Mouse (Mus musculus) liver, embryonic 14.5 days (tissue): ENCODE data around the gene Atp6v0e. TPM values are rescaled to one million over a fixed set of nuclear protein-coding genes. Genes with fewer than 3 reads are reported as not detected.

Experiments
- ATAC-seq: fragments of 200-750 bp; cut with Nextera tagmentation; 2 replicates; pipeline ENCODE4 v1.8.0; 2017; ENCODE audit warnings: moderate number of reproducible peaks, mild to moderate bottlenecking, moderate library complexity; ENCODE audit not compliant: insufficient read depth
- DNase-seq, 3 experiments: peaks; one replicate each; pipeline ENCODE4 v3.0.0-alpha.2; 2012 to 2013; ENCODE audit warnings: low read depth in 3 of 3, low spot score in 3 of 3
- H3K27ac ChIP-seq: fragments of 300-500 bp; sonication (generic); 2 replicates; pipeline ENCODE4 v1.5.1; 2014; ENCODE audit warnings: moderate library complexity, mild to moderate bottlenecking, control low read depth, inconsistent platforms
- H3K27me3 ChIP-seq: fragments of 300-500 bp; sonication (generic); 2 replicates; pipeline ENCODE4 v1.6.1; 2014; ENCODE audit warnings: mild to moderate bottlenecking, low read length, moderate library complexity; ENCODE audit not compliant: control insufficient read depth, insufficient read depth
- H3K36me3 ChIP-seq: fragments of 300-500 bp; sonication (generic); replicated peaks from 2 replicates; pipeline ENCODE4 v1.6.1; 2014; ENCODE audit warnings: low read depth; ENCODE audit not compliant: control insufficient read depth, insufficient read depth
- H3K4me1 ChIP-seq, 2 experiments: fragments of 200-500 bp in 1 of 2; fragments of 300-500 bp in 1 of 2; sonication (generic) in 1 of 2; replicated peaks; 2 replicates each; pipeline ENCODE4 v1.6.1; 2012 to 2014; ENCODE audit warnings: antibody characterized with exemption in 1 of 2, inconsistent platforms in 1 of 2, low read length in 1 of 2; ENCODE audit not compliant: control insufficient read depth in 2 of 2, insufficient read depth in 2 of 2
- H3K4me2 ChIP-seq: fragments of 300-500 bp; sonication (generic); 2 replicates; pipeline ENCODE4 v1.6.1; 2014; ENCODE audit warnings: low read depth, mild to moderate bottlenecking, control low read depth, moderate library complexity
- H3K4me3 ChIP-seq, 2 experiments: fragments of 200-500 bp in 1 of 2; fragments of 300-500 bp in 1 of 2; sonication (generic) in 1 of 2; 2 replicates each; pipeline ENCODE4 v1.5.1; 2012 to 2014; ENCODE audit warnings: low read depth in 2 of 2, low read length in 2 of 2, mild to moderate bottlenecking in 2 of 2, control low read depth in 1 of 2, inconsistent platforms in 1 of 2, moderate library complexity in 1 of 2; ENCODE audit not compliant: insufficient read depth in 1 of 2
- H3K9ac ChIP-seq: fragments of 300-500 bp; sonication (generic); replicated peaks from 2 replicates; pipeline ENCODE4 v1.6.1; 2014; ENCODE audit warnings: mild to moderate bottlenecking, control low read depth, moderate library complexity
- H3K9me3 ChIP-seq: fragments of 300-500 bp; sonication (generic); 2 replicates; pipeline ENCODE4 v1.6.1; 2016; ENCODE audit warnings: low read length, mixed read lengths; ENCODE audit not compliant: control insufficient read depth
- CTCF ChIP-seq: IDR thresholded peaks from 2 replicates; pipeline ENCODE4 v1.5.1; 2016; ENCODE audit warnings: antibody characterized with exemption, low read depth, control low read depth
- EP300 ChIP-seq: IDR thresholded peaks from 2 replicates; pipeline ENCODE4 v1.6.1; 2016; ENCODE audit warnings: antibody characterized with exemption, low read depth
- WGBS: fragments of 180-500 bp; shearing (Covaris S2); extraction: QIAGEN DNeasy Blood & Tissue Kit; methylation state at CpG from one replicate; pipeline ENCODE4 v1.1.7; 2014; ENCODE audit not compliant: insufficient replicate concordance; 5-methylcytosine and 5-hydroxymethylcytosine counted together
- polyA plus RNA-seq, 2 experiments: library from polyadenylated mRNA; depleted of rRNA in 1 of 2; stranded (reverse) in 1 of 2; unstranded in 1 of 2; fragments of >200 nt; fragmentation: Nextera tagmentation in 1 of 2; extraction: Ambion mirVana in 1 of 2; gene quantifications; 2 replicates each; pipeline versions ENCODE4 v1.2.1 to v1.2.3; 2012 to 2014

The Atp6v0e gene
- polyA plus RNA-seq, 2 experiments = 99.3 to 209 TPM

GRCm38 (mm10) chr17:26702621-26703020 is 39.6 kb downstream of the Atp6v0e start:
- no peak overlapping the region for H3K9ac ChIP-seq
- no peak overlapping the region for H3K4me3 ChIP-seq
- WGBS = 68% methylated on average over 4 of the region's 4 CpGs
- no peak overlapping the region for H3K4me2 ChIP-seq
- DNase-seq (no peak), ATAC-seq (no peak)
- peaks cover 18% of the 10 kb centered on the region for H3K36me3 ChIP-seq
- no peaks in the 10 kb centered on the region for H3K27me3 ChIP-seq
- TF ChIP-seq CTCF (no peak), EP300 (no peak)
- H3K27ac ChIP-seq = no peak overlapping the region
- H3K4me1 ChIP-seq = peaks cover 12 to 23% of the 10 kb centered on the region in 2 experiments
- H3K9me3 ChIP-seq = no peaks in the 10 kb centered on the region

DNA sequence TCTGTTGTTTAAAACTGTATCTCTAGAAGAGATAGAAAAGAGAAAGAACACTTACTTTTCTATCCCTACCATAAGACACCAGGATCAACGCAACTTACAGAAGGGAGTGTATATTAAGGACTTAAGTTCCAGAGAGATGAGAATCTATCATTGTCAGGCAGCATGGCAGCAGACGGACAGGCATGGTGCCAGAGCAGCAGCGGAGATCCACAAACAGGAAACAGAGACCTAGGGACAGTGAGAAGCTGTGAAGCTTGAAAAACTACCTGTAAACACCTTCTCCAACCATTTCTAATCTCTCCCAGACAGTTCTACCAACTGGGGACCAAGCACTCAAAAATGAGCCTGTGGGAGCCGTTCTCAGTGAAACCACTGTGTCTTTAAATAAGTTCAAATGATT is 40.6 kb downstream of the Atp6v0e start:
- peaks cover 15% of the 10 kb centered on the region for H3K36me3 ChIP-seq
- no peaks in the 10 kb centered on the region for H3K27me3 ChIP-seq
- no peak for DNase-seq
- no peak for ATAC-seq
- TF ChIP-seq EP300 (no peak), CTCF (no peak)
- no peak overlapping the region for H3K4me3 ChIP-seq
- H3K9me3 ChIP-seq = no peaks in the 10 kb centered on the region
- H3K4me2 ChIP-seq = no peak overlapping the region
- 77% methylated on average over 4 of the region's 4 CpGs for WGBS
- H3K4me1 ChIP-seq = peaks cover 12 to 33% of the 10 kb centered on the region in 2 experiments
- H3K9ac ChIP-seq = no peak overlapping the region
- no peak overlapping the region for H3K27ac ChIP-seq

DNA sequence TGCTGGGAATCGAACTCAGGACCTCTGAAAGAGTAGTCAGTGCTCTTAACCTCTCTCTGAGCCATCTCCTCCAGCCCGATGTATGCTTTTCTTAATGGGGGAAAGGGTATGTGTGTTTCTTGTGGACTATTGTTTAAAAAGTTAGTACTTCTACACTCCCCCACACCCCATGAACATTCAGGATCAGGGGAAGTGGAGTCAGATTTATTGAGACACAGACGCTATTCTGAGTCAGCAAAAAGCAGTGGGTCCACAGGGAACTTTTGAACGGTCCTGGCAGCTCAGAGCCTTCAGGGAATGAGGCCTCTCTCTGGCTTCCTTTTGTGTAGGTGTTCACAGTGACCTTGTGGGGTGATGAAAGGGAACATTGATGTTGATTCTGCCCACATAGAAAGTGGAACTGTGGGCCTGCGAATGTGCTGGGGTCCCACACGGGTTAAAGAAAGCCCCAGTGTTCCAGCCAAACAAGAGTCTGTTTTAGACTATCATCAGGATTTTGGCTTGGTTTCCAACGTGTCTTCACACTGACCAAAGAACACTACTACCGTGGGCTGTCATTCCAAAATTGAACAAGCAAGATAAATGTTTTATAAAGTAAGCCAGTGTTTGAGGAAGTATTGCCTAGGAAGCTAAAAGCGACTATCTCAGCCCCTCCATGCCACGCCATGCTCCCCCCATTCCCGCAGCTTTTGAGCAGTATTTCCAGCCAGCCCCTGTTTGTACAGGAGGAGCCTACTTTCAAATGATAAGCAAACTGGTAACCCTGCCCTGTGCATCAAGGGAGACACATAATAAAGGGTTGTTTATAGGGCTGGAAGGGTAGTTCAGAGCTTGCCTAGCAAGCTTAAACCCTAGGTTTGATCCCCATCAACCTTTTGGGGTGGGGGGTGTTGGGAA is 42.7 kb downstream of the Atp6v0e start:
- no peak overlapping the region for H3K4me3 ChIP-seq
- ATAC-seq (peak; percentile 47; the same call in 1 of the 2 replicates), DNase-seq (no peak)
- H3K9me3 ChIP-seq = no peaks in the 10 kb centered on the region
- H3K9ac ChIP-seq = no peak overlapping the region
- no peak overlapping the region for H3K4me2 ChIP-seq
- H3K36me3 ChIP-seq = no peaks in the 10 kb centered on the region
- peaks cover 31 to 53% of the 10 kb centered on the region in 2 experiments for H3K4me1 ChIP-seq
- H3K27me3 ChIP-seq = no peaks in the 10 kb centered on the region
- peak overlapping the region; percentile 34 for H3K27ac ChIP-seq
- 34% methylated on average over 11 of the region's 11 CpGs for WGBS
- TF ChIP-seq EP300 = 0 out of 2 replicates have a peak, but pooled peaks have one; percentile 28
- no peak for TF ChIP-seq CTCF

DNA sequence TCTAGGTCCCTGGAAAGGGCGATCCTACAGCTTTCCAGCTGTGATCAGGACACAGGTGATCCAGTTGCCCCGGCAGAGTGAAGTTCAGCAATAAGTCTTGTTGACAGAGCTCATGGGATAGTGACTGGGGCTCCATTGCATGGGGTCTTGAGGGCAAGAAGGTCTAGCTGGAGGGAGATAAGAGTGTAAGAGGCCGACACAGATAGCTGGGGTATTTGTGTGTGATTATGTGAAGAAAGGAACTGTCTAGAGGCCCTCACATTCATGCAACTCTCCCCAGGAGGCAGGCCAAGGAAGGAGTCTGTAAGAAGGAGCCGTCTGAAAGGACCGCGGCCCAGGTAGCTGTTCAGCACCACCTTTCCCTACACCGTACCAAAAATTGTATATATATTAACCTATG is 44.0 kb downstream of the Atp6v0e start:
- H3K4me2 ChIP-seq = peak overlapping the region; percentile 20; the same call in 1 of the 2 replicates
- H3K27ac ChIP-seq = peak overlapping the region; percentile 51
- TF ChIP-seq EP300 = peak; percentile 44
- no peak for TF ChIP-seq CTCF
- DNase-seq (no peak), ATAC-seq (peak; percentile 37; the same call in 1 of the 2 replicates)
- H3K9me3 ChIP-seq = no peaks in the 10 kb centered on the region
- H3K4me1 ChIP-seq = peaks cover 39 to 59% of the 10 kb centered on the region in 2 experiments
- no peak overlapping the region; the same call in 1 of the 2 replicates for H3K9ac ChIP-seq
- WGBS = 30% methylated on average over 7 of the region's 7 CpGs
- no peaks in the 10 kb centered on the region for H3K36me3 ChIP-seq
- no peak overlapping the region for H3K4me3 ChIP-seq
- H3K27me3 ChIP-seq = no peaks in the 10 kb centered on the region

DNA sequence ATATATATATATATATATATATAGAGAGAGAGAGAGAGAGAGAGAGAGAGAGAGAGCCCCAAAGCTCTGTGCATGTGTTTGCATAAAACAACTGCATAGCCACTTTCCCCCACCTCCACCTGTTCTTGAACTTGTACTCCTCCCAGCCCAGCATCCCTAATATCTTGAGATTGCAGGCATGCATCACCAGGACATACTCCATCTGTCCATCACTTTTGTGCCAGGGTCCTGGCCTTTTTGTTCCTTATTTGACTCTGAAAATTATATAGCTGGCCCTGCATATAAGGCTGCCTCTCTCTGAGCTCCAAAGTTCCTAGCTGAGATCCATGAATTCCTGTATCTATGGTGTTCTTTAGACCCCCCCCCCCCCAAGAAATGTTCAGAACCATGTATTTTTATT is 45.5 kb downstream of the Atp6v0e start:
- no peaks in the 10 kb centered on the region for H3K9me3 ChIP-seq
- H3K4me2 ChIP-seq = no peak overlapping the region
- ATAC-seq = no peak
- TF ChIP-seq EP300 = no peak
- TF ChIP-seq CTCF = no peak
- H3K36me3 ChIP-seq = no peaks in the 10 kb centered on the region
- no peak overlapping the region for H3K4me3 ChIP-seq
- DNase-seq = no peak
- H3K4me1 ChIP-seq = peaks cover 39 to 57% of the 10 kb centered on the region in 2 experiments
- no peaks in the 10 kb centered on the region for H3K27me3 ChIP-seq
- no peak overlapping the region; the same call in 1 of the 2 replicates for H3K27ac ChIP-seq
- H3K9ac ChIP-seq = no peak overlapping the region
